Mouse (Mus musculus) erythroblast, embryonic 14.5 days (primary cell): Measurements from ENCODE around the gene Tmem200b. TPM values are rescaled to one million over a fixed set of nuclear protein-coding genes. Genes with fewer than 3 reads are reported as not detected.

Experiments
- H3K27me3 ChIP-seq: 2 replicates; pipeline ENCODE4 v1.6.1; 2012; ENCODE audit warnings: inconsistent platforms; ENCODE audit not compliant: control insufficient read depth
- H3K36me3 ChIP-seq: 2 replicates; pipeline ENCODE4 v1.6.1; 2012; ENCODE audit warnings: mild to moderate bottlenecking, inconsistent platforms; ENCODE audit not compliant: control insufficient read depth
- H3K4me1 ChIP-seq: 2 replicates; pipeline ENCODE4 v1.6.1; 2012; ENCODE audit warnings: inconsistent platforms; ENCODE audit not compliant: control insufficient read depth
- H3K4me3 ChIP-seq: replicated peaks from 2 replicates; pipeline ENCODE3; 2012; ENCODE audit warnings: moderate library complexity, mild to moderate bottlenecking, inconsistent platforms
- H3K9me3 ChIP-seq: 2 replicates; pipeline ENCODE4 v1.6.1; 2012; ENCODE audit warnings: low read length, inconsistent platforms, mixed read lengths; ENCODE audit not compliant: control insufficient read depth
- GATA1 ChIP-seq: IDR thresholded peaks from 2 replicates; pipeline ENCODE4 v1.6.1; 2012; ENCODE audit warnings: low read length, inconsistent platforms, mixed read lengths
- TAL1 ChIP-seq: IDR thresholded peaks from 3 replicates; pipeline ENCODE4 v1.6.1; 2012; ENCODE audit warnings: low read length, inconsistent platforms, mixed read lengths
- polyA plus RNA-seq: library from polyadenylated mRNA; stranded (reverse); fragments of >175 nt; gene quantifications from 2 replicates; pipeline ENCODE4 v1.2.3, GENCODE M21; 2012

Tmem200b gene
- polyA plus RNA-seq, 1 experiment = not detected

GRCm38 (mm10) chr4:131904478-131904877, 17.1 kb upstream of the Tmem200b start:
- TF ChIP-seq GATA1 = no peak
- no peak for TF ChIP-seq TAL1
- Histone ChIP-seq H3K36me3 (peaks cover 68% of the 10 kb centered on the region), H3K27me3 (peaks cover under 1% of the 10 kb centered on the region)

GRCm38 (mm10) chr4:131906423-131906822, 15.1 kb upstream of the Tmem200b start:
- Histone ChIP-seq H3K4me3 (no peak overlapping the region), H3K9me3 (peaks cover 6% of the 10 kb centered on the region), H3K27me3 (peaks cover 20% of the 10 kb centered on the region), H3K4me1 (no peaks in the 10 kb centered on the region; the same call in 1 of the 2 replicates), H3K36me3 (peaks cover 49% of the 10 kb centered on the region)
- no peak for TF ChIP-seq GATA1
- TF ChIP-seq TAL1 = no peak

More at GRCm38 (mm10) chr4:131904478-131904877, 17.1 kb upstream of the Tmem200b start:
- H3K4me1 ChIP-seq = no peaks in the 10 kb centered on the region; the same call in 1 of the 2 replicates
- H3K9me3 ChIP-seq = peaks cover 8% of the 10 kb centered on the region
- no peak overlapping the region for H3K4me3 ChIP-seq

DNA sequence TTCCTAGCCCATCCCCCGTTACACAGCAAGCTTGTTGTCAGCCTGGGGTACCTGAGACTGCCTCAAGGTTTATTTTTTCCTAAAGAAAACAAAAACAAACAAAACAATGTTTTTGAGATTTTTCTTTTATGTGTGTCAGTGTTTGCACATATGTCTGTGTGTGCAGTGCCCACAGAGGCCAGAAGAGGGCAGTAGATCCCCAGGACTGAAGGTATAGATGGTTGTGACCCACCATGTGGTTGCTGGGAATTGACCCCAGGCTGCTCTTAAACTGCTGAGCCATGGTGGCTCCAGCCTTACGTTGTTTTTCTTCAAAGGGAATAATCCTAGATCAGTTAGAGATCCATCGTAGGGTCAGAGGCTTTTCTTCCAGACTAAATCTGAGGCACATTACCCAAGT, 13.7 kb upstream of the Tmem200b start:
- peaks cover 6% of the 10 kb centered on the region for H3K9me3 ChIP-seq
- peaks cover 34% of the 10 kb centered on the region for H3K36me3 ChIP-seq
- no peak overlapping the region for H3K4me3 ChIP-seq
- H3K4me1 ChIP-seq = no peaks in the 10 kb centered on the region
- no peak for TF ChIP-seq TAL1
- TF ChIP-seq GATA1 = no peak
- H3K27me3 ChIP-seq = peaks cover 35% of the 10 kb centered on the region

DNA sequence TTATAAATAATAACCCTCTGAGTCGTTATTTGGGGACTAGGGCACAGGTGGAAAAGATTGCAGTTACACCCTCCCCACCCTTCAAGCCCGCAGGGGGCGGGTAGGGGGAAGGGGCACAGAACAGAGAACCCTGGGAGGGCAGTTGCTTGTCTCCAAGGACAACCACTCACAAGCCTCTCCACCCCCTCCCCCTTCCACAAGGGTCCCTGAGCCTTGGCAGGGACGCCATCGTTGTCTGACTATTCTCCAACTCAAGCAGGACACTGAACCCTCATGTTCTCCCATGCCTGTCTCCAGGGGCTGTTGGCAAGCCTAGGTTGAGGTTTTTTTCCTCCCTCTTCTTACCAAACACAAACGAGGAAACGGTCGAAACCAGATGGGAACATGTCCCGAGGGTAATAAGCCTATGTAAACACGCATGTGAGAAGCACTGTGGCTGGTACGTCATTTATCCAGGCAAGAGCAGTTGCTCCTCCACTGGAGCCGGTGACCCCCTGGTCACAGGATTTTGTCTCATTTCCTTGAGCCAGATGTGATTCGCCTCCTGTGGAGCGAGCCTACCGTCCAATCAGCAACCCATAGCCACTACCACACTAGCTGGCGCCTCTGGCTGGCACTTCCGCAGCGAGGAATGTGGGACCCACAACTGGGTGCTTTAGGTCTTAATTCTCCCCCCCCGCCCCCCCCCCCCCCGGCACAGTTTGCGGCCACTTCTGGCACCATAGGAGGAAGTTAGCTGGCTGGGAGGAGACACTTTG, 11.2 kb upstream of the Tmem200b start:
- Histone ChIP-seq H3K27me3 (peaks cover 60% of the 10 kb centered on the region), H3K36me3 (peaks cover 12% of the 10 kb centered on the region), H3K4me1 (no peaks in the 10 kb centered on the region), H3K4me3 (no peak overlapping the region), H3K9me3 (peaks cover 8% of the 10 kb centered on the region)
- TF ChIP-seq TAL1 = no peak
- no peak for TF ChIP-seq GATA1

DNA sequence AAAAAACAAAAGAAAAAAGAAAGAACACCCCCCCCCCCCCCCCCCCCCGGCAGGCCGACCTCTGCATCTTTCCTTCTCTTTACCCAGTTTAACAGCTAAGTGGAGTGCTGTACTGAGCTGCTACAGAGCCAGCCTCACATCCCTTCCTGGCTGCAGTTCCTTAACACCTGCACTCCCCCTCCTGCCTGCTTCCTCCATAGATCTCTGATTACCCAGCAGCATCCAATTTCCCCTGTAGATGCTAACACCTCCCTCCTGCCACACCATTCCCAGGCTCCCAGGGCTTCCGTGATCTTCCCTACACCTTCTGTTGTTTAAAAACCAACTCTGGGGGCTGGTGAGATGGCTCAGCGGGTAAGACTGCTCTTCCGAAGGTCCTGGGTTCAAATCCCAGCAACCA, 10.1 kb upstream of the Tmem200b start:
- TF ChIP-seq GATA1 = no peak
- no peak for TF ChIP-seq TAL1
- Histone ChIP-seq H3K27me3 (peaks cover 71% of the 10 kb centered on the region), H3K4me1 (peaks cover 4% of the 10 kb centered on the region), H3K4me3 (no peak overlapping the region), H3K36me3 (peaks cover under 1% of the 10 kb centered on the region), H3K9me3 (peaks cover 10% of the 10 kb centered on the region)

- Histone ChIP-seq H3K36me3 (no peaks in the 10 kb centered on the region), H3K27me3 (peaks cover 90% of the 10 kb centered on the region), H3K9me3 (peaks cover 5% of the 10 kb centered on the region; the same call in 1 of the 2 replicates), H3K4me3 (no peak overlapping the region), H3K4me1 (peaks cover 6% of the 10 kb centered on the region)
- no peak for TF ChIP-seq TAL1
- no peak for TF ChIP-seq GATA1
Measured at GRCm38 (mm10) chr4:131913526-131913925, 8.0 kb upstream of the Tmem200b start.

DNA sequence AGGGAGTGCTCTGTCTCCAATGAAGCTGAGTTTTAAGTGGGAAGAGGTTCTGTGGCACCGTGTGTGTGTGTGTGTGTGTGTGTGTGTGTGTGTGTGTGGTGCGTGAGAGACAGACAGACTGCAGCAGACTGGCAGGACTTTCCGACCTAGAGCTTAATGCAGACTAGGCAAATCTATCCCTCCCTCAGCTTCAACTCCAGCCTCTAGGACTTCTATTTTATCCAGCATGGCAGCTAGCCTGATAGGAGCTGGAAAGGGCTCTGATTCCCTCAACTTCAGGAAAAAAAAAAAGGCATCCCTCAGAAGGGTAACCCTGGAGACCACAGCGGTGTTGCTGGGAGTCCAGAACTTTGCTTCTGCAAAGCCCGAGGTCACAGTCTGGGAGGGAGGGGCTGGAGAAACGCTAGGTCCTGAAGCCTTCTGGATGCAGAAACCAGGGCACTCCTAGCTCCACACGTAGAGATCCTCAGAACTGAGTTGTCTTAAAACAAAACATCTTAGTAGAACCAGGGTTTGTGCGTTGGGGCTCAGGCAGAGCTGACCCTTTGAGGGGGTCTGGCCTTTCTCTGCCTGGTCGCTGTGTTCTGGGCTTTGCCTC, 7.4 kb upstream of the Tmem200b start:
- Histone ChIP-seq H3K4me1 (peaks cover 10% of the 10 kb centered on the region), H3K36me3 (no peaks in the 10 kb centered on the region), H3K9me3 (peaks cover 5% of the 10 kb centered on the region; the same call in 1 of the 2 replicates), H3K27me3 (peaks cover 96% of the 10 kb centered on the region), H3K4me3 (no peak overlapping the region)
- no peak for TF ChIP-seq GATA1
- no peak for TF ChIP-seq TAL1

DNA sequence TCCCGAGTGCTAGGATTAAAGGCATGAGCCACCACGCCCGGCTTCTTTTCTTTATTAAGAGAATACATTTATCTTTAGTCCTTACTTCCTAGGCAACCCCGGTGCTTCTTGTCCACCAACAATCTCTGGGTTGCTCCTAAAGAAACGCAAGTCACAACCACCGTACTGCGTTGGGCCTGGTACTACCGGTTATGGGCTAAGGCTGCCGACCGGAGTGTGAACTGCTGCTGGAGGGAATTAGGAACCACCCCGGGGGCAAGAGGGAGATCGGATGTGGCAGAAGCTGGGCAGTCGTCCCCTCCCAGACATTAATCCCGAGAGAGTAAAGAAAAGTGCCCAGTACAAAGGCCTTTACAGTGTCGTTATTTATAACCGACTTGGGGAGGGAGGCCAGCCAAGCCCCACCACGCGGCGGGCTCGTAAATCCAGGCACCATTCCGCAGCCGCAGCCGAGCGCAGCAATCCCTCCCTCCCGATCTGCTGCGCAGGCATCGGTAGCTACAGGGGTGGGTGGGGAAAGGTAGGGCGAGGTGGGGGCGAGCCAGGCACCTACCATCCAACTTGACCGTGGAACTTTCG, 6.6 kb upstream of the Tmem200b start:
- Histone ChIP-seq H3K27me3 (peaks cover 99% of the 10 kb centered on the region), H3K9me3 (peaks cover 6% of the 10 kb centered on the region; the same call in 1 of the 2 replicates), H3K4me3 (no peak overlapping the region), H3K4me1 (peaks cover 10% of the 10 kb centered on the region), H3K36me3 (peaks cover 4% of the 10 kb centered on the region)
- no peak for TF ChIP-seq TAL1
- no peak for TF ChIP-seq GATA1

DNA sequence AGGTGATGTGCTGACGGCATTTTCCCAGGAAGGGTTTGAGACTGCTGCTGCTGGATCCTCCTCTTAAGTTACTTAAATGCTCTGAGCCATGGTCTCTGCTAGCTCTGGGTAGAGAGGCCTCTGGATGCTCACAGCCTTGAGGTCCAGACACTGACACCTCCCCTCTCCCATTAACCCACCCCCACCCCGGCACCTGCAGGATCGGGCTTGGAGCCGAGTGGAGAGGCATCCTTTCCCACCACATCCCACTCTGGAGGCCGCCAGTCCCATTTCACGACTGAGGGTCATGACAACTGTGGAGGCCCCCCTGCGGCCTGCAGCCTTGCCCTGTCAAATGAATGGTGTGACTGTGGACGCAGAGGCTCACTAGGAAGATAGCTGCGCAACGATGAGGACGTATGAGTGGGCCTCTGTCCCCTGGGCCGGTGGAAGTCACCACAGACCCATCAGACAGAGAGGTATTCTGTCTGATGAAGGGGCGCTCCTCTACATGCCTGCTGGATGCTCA, 5.7 kb upstream of the Tmem200b start:
- peaks cover 99% of the 10 kb centered on the region for H3K27me3 ChIP-seq
- no peak overlapping the region for H3K4me3 ChIP-seq
- TF ChIP-seq GATA1 (no peak), TAL1 (no peak)
- H3K9me3 ChIP-seq = peaks cover 10% of the 10 kb centered on the region; the same call in 1 of the 2 replicates
- H3K4me1 ChIP-seq = peaks cover 12% of the 10 kb centered on the region
- H3K36me3 ChIP-seq = peaks cover 10% of the 10 kb centered on the region
